Mouse (Mus musculus): ENCODE measurements around the gene Spata17.
A peak's percentile ranks its signal among the peaks of the same experiment; 100 is the strongest.

The Spata17 gene

DNA sequence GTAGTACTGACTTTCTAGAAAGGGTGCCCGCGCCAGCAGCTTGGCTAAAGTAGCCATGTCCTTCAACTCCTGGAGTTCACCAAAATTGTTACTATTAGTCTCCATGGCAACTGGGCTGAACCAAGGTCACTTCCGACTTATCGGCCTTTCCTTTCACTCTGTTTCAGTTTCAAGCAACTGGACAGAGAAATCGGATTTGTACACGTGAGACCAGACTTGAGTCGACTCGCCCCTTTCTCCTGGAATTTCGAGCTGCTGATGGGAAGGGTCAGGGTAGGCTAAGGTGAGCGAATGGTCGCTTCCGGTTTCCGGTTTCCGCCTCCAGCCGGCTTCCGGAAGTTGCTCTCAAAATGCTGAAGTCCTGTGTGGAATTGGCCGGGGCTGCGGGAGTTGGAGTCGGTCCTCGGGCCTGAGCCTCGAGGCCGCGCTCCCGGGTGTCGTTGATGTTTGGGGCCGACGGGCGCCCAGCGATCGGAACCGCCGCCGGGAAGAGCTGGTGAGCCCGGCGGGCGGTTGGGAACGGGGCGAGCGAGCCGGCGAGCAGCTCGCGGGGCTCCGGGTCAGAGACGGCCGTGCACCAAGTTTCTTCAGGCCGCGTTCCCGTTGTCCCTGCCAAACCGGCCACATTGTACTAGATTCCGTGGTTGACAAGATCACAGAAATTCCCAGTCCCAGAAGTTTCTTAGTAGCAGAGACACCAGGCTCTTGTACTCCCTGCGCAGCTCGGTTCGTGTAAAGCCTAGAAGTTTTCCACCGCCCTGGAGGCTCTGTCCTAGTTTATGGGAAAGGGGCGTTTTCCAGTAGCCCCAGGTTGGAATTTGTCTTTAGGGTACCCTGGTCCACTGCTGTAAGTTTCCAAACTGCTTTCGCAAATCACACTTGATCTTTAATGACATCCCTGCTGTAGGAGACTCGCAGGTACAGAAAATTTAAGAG is at the start of gene Spata17, which contains the start of gene Gpatch2:
Gene Spata17 (minus strand): TSS at position 285 of the 936 bp plus-strand sequence.
Gene Gpatch2 (plus strand): TSS at position 328 of the 936 bp plus-strand sequence.
- peak; percentile 93 for DNase-seq (ENCODE audit: low spot score)

DNA sequence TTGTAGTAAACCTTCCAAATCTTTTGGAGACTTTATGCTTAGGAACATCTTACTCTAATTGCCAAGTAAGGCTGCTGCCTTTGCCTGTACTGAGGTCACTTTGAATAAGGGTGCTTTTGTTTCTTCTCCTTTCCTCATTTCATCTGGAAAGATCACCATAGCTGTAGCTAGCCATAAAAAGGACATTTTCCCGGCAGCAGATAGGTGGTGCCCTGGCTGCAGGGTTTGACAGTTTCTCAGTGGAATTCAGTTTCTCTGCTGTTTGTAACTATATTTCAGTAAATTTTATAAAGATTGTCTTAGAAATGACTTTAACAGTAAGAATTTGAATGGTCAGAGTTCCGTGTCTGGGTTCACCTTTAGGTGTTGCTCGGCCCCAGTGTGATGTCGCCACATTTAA is 43.5 kb upstream of the Spata17 start:
- DNase-seq (ENCODE audit: low spot score): peak; percentile 52

DNA sequence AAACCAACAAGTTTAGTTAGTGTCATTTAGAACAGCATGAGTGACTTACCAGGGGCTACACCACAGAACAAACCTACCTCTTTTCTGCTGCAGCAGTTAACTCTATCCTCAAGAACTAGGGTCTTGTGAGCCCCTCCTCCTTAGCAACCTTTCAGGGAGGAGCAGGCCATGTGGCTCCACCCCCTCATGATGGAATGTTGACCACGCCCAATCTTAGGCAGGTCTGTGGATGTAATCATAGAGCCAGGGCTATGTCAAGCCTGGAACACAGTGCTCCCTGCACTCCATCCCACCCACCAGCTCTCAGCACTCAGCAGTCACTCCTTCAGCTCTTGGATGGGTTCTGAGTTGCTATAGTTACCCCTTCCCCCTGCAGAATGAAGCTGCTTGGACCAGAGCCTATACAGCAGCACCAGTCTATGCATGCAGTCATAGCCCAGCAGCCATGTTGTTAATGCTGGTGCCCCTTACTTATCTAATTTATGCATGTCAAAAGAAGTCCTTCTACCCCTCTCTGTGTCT is 35.5 kb upstream of the Spata17 start:
- DNase-seq (ENCODE audit: low spot score): no peak

DNA sequence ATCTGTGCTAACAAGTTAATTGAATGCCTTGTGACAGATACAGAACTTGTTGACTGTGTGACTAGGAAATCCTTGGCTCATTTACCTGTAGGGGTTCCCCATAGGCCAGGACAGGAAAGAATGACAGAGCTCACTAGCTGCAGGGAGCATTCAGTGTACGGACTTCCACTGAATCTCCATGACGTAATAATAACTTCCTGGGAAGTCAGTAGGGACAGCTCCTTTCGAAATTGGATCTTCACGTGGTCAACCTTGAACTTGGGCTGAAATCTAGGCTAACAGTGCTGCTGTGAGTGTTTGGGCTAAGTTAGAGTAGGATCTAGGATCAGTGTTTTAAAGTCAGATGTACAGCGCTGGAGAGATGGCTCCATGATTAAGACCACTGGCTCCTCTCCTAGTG is 29.5 kb upstream of the Spata17 start:
- peak; percentile 49 for DNase-seq (ENCODE audit: low spot score)

DNA sequence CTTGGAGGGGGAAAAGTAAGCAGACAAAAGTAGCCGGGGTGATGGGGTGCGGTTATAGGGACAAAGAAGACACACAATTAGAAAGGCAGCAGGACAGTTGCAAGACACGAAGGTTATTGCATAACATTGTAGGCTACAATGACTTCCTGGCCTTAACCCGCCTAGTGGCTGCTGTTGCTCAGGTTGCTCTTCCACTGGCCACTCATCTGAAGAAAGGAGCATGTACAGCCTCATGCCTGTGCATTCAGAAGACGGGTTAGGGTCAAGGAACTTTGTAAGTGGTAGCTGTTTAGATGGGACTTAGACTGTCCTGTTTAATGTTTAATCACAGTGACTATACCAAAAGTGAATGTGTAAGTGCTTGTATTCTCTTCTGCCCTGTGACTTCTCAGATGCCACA is 26.1 kb upstream of the Spata17 start:
- no peak for DNase-seq (ENCODE audit: low spot score)

GRCm38 (mm10) chr1:187240304-187240703 is 25.0 kb upstream of the Spata17 start:
- no peak for DNase-seq (ENCODE audit: low spot score)

- DNase-seq (ENCODE audit: low spot score): no peak
Measured at GRCm38 (mm10) chr1:187238061-187238460, 22.8 kb upstream of the Spata17 start.

- DNase-seq (ENCODE audit: low spot score): no peak
Measured at GRCm38 (mm10) chr1:187236296-187236695, 21.0 kb upstream of the Spata17 start.

GRCm38 (mm10) chr1:187235161-187235560 is 19.9 kb upstream of the Spata17 start:
- DNase-seq (ENCODE audit: low spot score): no peak

DNA sequence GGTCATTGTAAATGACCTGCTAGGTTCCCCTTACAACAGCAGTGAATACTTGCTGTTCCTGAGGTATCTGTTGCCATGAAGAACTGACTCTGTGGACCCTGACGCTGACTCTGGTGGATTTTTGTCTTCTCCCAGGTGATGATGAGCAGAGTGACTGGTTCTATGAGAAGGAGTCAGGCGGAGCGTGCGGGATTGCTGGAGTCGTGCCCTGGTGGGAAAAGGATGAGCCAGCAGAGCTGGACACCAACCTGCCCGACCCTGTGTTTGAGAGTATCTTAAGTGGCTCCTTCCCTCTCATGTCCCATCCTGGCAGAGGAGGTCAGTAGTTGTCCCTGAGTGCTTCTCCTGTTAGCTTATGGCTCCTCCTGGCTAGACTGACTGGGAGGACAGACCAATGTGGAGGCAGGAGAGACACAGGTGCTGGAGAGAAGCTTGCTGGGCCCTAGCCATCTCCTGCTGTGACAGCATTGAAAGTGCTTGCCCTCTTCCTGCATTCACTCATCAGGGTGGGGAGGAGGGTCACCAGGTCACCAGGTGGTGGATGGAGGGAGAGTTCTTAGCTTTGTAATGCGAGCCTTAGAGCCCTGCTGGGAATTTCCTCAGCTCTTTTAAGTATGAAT is 17.8 kb upstream of the Spata17 start:
- no peak for DNase-seq (ENCODE audit: low spot score)

DNA sequence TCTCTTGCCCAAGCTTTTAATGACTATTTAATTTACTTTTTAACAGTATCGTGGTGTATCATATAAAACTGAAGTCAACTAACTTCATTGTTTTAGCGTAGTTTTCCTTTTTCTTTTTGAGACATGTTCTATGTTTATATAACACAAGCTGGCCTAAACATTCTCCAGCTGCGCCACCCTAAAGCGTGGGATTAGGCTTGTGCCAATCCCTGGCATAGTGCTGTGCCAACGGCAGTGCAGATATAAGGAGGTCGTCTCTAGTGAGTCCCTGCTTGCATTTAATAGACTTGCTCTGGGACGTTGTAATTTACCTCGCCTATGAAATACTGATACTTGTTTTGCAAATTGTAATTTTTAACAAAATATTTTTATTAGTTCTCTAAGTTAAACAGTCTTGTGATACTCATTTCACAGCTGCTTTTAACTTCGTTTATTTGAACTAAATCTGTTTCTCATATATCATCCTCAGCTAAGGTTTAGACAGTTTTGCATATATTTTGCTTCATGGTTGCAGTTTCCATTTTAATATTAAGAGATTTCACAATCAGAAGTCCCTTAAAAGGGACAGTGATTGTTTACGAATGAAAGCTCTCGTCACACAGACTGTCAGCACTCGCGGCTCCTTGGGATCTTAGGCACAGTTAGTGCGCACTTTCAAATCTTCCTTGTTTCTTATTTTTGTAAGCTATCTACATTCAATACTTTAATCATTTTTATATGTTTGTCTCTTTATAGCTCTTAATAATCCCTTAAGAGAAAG is 17.1 kb upstream of the Spata17 start:
- DNase-seq (ENCODE audit: low spot score): no peak

DNA sequence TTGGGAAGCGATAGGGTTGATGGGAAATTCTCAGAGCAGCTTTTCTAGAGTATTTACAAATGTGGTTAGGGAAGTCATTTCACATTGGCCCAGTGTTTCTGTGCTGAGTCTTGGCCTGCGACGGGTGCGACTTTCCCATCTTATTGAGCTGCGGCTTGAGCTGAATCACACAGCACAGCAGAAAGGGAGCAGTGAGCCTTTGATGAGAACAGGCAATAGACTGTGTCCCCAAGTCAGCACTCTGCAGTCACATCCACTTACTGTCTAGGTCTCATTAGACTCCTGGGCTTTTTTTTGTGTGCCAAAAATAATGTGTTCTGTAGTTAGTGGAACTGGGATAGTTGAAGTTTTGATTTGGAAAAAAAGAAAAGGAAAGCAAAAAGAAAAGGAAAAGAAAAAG is 15.0 kb upstream of the Spata17 start:
- no peak for DNase-seq (ENCODE audit: low spot score)

DNA sequence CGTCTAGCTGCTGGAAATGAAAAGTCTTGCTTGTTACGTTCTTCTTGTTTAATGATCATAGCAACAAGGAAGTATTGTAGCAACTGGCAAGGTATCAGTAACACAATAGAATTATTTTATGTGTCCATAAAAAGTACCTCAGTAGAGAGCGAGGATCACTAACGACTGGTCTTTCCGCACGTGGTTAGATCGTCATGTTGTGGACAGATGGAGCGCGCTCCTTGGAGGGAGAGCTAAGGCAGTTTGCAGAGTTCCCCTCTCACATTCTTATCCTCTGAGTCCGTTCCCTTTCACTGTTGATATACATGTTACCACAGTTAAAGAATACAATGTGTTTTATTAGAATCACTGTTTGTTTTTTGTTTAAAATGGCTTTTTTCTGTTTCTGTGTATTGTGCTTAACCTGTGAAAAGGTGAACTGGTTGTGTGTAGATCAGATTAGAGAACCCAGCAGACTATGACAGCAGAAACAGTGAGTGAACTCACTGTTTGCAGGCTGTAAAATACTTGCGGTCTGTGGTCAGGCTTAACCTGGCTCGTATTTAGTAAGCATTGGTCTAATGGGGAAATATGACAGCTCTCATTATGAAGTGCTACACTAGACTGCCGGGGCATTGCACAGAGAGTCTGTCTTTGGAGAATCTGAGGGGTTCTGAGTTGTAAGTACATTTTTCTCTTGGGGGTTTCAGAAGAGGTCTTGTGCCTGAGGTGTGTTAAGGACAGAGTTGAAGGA is 13.3 kb upstream of the Spata17 start:
- no peak for DNase-seq (ENCODE audit: low spot score)

GRCm38 (mm10) chr1:187226328-187227025 is 11.2 kb upstream of the Spata17 start:
- DNase-seq (ENCODE audit: low spot score): peak; percentile 55

- DNase-seq (ENCODE audit: low spot score): no peak
Measured at GRCm38 (mm10) chr1:187220756-187221155, 5.5 kb upstream of the Spata17 start.

- no peak for DNase-seq (ENCODE audit: low spot score)
Measured at GRCm38 (mm10) chr1:187216620-187217410, 1.6 kb upstream of the Spata17 start.

DNA sequence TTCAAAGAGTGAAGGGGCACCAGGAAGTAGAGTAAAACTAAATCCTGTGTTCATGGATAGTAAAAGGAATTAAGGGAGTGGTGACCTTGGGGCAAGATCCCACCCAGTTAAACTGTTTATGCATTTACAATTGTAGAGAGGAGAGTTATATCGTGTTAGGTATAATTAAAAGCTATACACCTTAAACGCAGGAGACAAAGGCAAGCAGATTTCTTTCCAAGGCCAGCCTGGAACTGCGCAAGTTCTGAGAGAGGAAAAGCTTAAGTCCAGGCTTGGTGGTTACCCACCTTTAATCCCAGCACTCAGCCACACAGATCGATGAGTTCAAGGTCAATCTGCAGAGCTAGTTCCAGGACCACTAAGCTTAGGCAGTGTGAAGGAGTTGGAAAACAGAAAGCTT is 4.5 kb downstream of the Spata17 start:
- no peak for DNase-seq (ENCODE audit: low spot score)

GRCm38 (mm10) chr1:187209496-187209895 is 5.8 kb downstream of the Spata17 start:
- no peak for DNase-seq (ENCODE audit: low spot score)

GRCm38 (mm10) chr1:187205506-187205905 is 9.8 kb downstream of the Spata17 start:
- no peak for DNase-seq (ENCODE audit: low spot score)

GRCm38 (mm10) chr1:187178546-187178945 is 36.7 kb downstream of the Spata17 start:
- DNase-seq (ENCODE audit: low spot score): no peak

Data from adipocyte (in vitro differentiated cells).